8 mouse cellular contexts compared by ENCODE assay signal in genomic region chr11:69269575-69269974, GRCm38 (mm10). TPM values are rescaled to one million over a fixed set of nuclear protein-coding genes. Genes with fewer than 3 reads are reported as not detected.
DNase-seq lines count a peak whose midpoint lies in the region; ATAC-seq and TF ChIP-seq lines count a peak whose summit lies in the region.

No protein-coding gene starts in this region.

- 18% methylated on average over 13 of the region's 13 CpGs for WGBS in hindbrain, postnatal 0 days
- WGBS in midbrain, embryonic 15.5 days: 17% methylated on average over 13 of the region's 13 CpGs

- H3K27ac ChIP-seq in hindbrain, postnatal 0 days: no peak overlapping the region
- no peak overlapping the region for H3K27ac ChIP-seq in midbrain, embryonic 15.5 days

- H3K36me3 ChIP-seq in hindbrain, postnatal 0 days (ENCODE audit: insufficient read depth, low read length): no peaks in the 10 kb centered on the region
- H3K36me3 ChIP-seq in midbrain, embryonic 15.5 days (replicated peaks): no peaks in the 10 kb centered on the region

- ATAC-seq in CD4-positive, CD25-positive, alpha-beta regulatory T cell, adult 4 months: no peak
- ATAC-seq in hindbrain, postnatal 0 days: peak; percentile 54; the same call in 1 of the 2 replicates
- ATAC-seq in midbrain, embryonic 15.5 days (replicated peaks): no peak

- 0 out of 2 replicates have a peak, but pooled peaks cover 5% of the 10 kb centered on the region for H3K4me1 ChIP-seq in hindbrain, postnatal 0 days (ENCODE audit: insufficient read depth, low read length)
- peaks cover 27% of the 10 kb centered on the region for H3K4me1 ChIP-seq in midbrain, embryonic 15.5 days

- TF ChIP-seq CTCF in hindbrain, postnatal 0 days (IDR thresholded peaks at IDR 0.05; ENCODE audit: low read depth): peak; percentile 88

- H3K27me3 ChIP-seq in hindbrain, postnatal 0 days (ENCODE audit: insufficient read depth, low read length): no peaks in the 10 kb centered on the region
- 0 out of 2 replicates have a peak, but pooled peaks cover 2% of the 10 kb centered on the region for H3K27me3 ChIP-seq in midbrain, embryonic 15.5 days (replicated peaks)

- peak; percentile 86 for DNase-seq in CD4-positive, CD25-positive, alpha-beta regulatory T cell, adult 2 months (ENCODE audit: low read depth, low spot score)
- DNase-seq in adrenal gland, adult 8-10 months: peak; percentile 50
- peak; percentile 68 for DNase-seq in embryo, embryonic 9.5 days (ENCODE audit: extremely low spot score)
- DNase-seq in hindbrain, postnatal 0 days (ENCODE audit: low spot score): peak; percentile 90
- DNase-seq in left cerebral cortex, postnatal 36 days (ENCODE audit: low spot score in 2 of 2): peak; percentile 44 to 68
- peak; percentile 52 to 83 for DNase-seq in spleen, postnatal 10 days (ENCODE audit: low spot score in 2 of 2)

- H3K9ac ChIP-seq in hindbrain, postnatal 0 days (replicated peaks; ENCODE audit: low read length): no peak overlapping the region
- 0 out of 2 replicates have a peak overlapping the region, but pooled peaks have one; percentile 9 for H3K9ac ChIP-seq in midbrain, embryonic 15.5 days

- intact Hi-C loops in left cerebral cortex, postnatal 36 days (cut with DNase I): loop anchor here (5.0 kb wide), 2 partner anchors 53 to 243 kb away; partner anchors contain the start of genes Cntrob and Trappc1

- H3K4me3 ChIP-seq in hindbrain, postnatal 0 days (ENCODE audit: low read length): no peak overlapping the region
- H3K4me3 ChIP-seq in midbrain, embryonic 15.5 days: no peak overlapping the region

- no peaks in the 10 kb centered on the region for H3K9me3 ChIP-seq in hindbrain, postnatal 0 days (ENCODE audit: low read length)
- H3K9me3 ChIP-seq in midbrain, embryonic 15.5 days: no peaks in the 10 kb centered on the region

- H3K4me2 ChIP-seq in hindbrain, postnatal 0 days (ENCODE audit: low read depth, low read length): no peak overlapping the region
- H3K4me2 ChIP-seq in midbrain, embryonic 15.5 days: no peak overlapping the region

RNA-seq across cellular contexts. Expression of gene Gucy2e, which starts 32.7 kb away (rescaled TPM):
- polyA plus RNA-seq in CD4-positive, CD25-positive, alpha-beta regulatory T cell, adult 4 months (2017; shearing (Covaris generic)): under 1 TPM in 1 of 2 experiments, not detected in 1; 0.53 TPM
- not detected for total RNA-seq in adrenal gland, adult 8-10 months (2022)
- total RNA-seq in hindbrain, postnatal 0 days (2014; rRNA removed): 0.73 and 1.2 TPM in 2 replicates
- polyA plus RNA-seq in hindbrain, postnatal 0 days (2015; fragmentation: Nextera tagmentation; extraction: Ambion mirVana): 0.52 and 0.61 TPM in 2 replicates
- total RNA-seq in left cerebral cortex, postnatal 36 days (2021): 1 to 10 TPM in 1 of 2 experiments, under 1 TPM in 1; 0.84 to 1.2 TPM
- 0.75 and 0.92 TPM in 2 replicates for polyA plus RNA-seq in midbrain, embryonic 15.5 days (2015; fragmentation: Nextera tagmentation; extraction: Ambion mirVana)

RNA-seq across cellular contexts. Expression of gene Cntrob, which starts 54.0 kb away (rescaled TPM):
- 1 to 10 TPM; 8.2 to 8.5 TPM for polyA plus RNA-seq in CD4-positive, CD25-positive, alpha-beta regulatory T cell, adult 4 months (2017; shearing (Covaris generic))
- total RNA-seq in adrenal gland, adult 8-10 months (2022): 10 to 100 TPM in 2 of 4 experiments, 1 to 10 TPM in 2; 6.4 to 14.8 (median 10.0) TPM
- 13.3 and 22.0 TPM in 2 replicates for total RNA-seq in hindbrain, postnatal 0 days (2014; rRNA removed)
- 11.0 and 12.0 TPM in 2 replicates for polyA plus RNA-seq in hindbrain, postnatal 0 days (2015; fragmentation: Nextera tagmentation; extraction: Ambion mirVana)
- 10 to 100 TPM; 15.5 to 24.2 TPM for total RNA-seq in left cerebral cortex, postnatal 36 days (2021)
- 22.1 and 22.2 TPM in 2 replicates for polyA plus RNA-seq in midbrain, embryonic 15.5 days (2015; fragmentation: Nextera tagmentation; extraction: Ambion mirVana)

RNA-seq across cellular contexts. Expression of gene Trappc1, which starts 54.2 kb away (rescaled TPM):
- 10 to 100 TPM; 92.9 to 99.3 TPM for polyA plus RNA-seq in CD4-positive, CD25-positive, alpha-beta regulatory T cell, adult 4 months (2017; shearing (Covaris generic))
- total RNA-seq in adrenal gland, adult 8-10 months (2022): 10 to 100 TPM; 63.4 to 70.8 (median 67.0) TPM
- 150 and 157 TPM in 2 replicates for total RNA-seq in hindbrain, postnatal 0 days (2014; rRNA removed)
- 171 and 173 TPM in 2 replicates for polyA plus RNA-seq in hindbrain, postnatal 0 days (2015; fragmentation: Nextera tagmentation; extraction: Ambion mirVana)
- total RNA-seq in left cerebral cortex, postnatal 36 days (2021): 10 to 100 TPM; 50.9 to 59.8 TPM
- polyA plus RNA-seq in midbrain, embryonic 15.5 days (2015; fragmentation: Nextera tagmentation; extraction: Ambion mirVana): 182 and 184 TPM in 2 replicates

RNA-seq across cellular contexts. Expression of gene Kcnab3, which starts 56.5 kb away (rescaled TPM):
- 1 to 10 TPM in 1 of 2 experiments, under 1 TPM in 1; 0.62 to 1.2 TPM for polyA plus RNA-seq in CD4-positive, CD25-positive, alpha-beta regulatory T cell, adult 4 months (2017; shearing (Covaris generic))
- 10 to 100 TPM in 3 of 4 experiments, 1 to 10 TPM in 1; 7.3 to 22.1 (median 16.2) TPM for total RNA-seq in adrenal gland, adult 8-10 months (2022)
- 5.5 and 7.8 TPM in 2 replicates for total RNA-seq in hindbrain, postnatal 0 days (2014; rRNA removed)
- polyA plus RNA-seq in hindbrain, postnatal 0 days (2015; fragmentation: Nextera tagmentation; extraction: Ambion mirVana): 6.1 and 6.6 TPM in 2 replicates
- total RNA-seq in left cerebral cortex, postnatal 36 days (2021): 10 to 100 TPM; 72.6 to 78.9 TPM
- polyA plus RNA-seq in midbrain, embryonic 15.5 days (2015; fragmentation: Nextera tagmentation; extraction: Ambion mirVana): 4.1 and 4.9 TPM in 2 replicates
